Mouse (Mus musculus): ENCODE measurements at regions not wholly inside any gene's neighbourhood (a gene's known extent, or its start where the extent isn't known, plus 50 kb on each side); places are given as distances from the start of the nearest gene placed in this dataset.

GRCm38 (mm10) chr8:26888050-26888449, 89.1 kb upstream of the Zfp703 start:
- Histone ChIP-seq H3K4me3 (ENCODE audit: low read depth, low read length) (no peak overlapping the region), H3K27me3 (ENCODE audit: control insufficient read depth, insufficient read depth, low read length) (no peaks in the 10 kb centered on the region), H3K9ac (ENCODE audit: low read length) (no peak overlapping the region), H3K9me3 (ENCODE audit: control insufficient read depth, low read length) (no peaks in the 10 kb centered on the region), H3K36me3 (ENCODE audit: control insufficient read depth, insufficient read depth, low read length) (no peaks in the 10 kb centered on the region), H3K4me1 (replicated peaks; ENCODE audit: control insufficient read depth, insufficient read depth) (no peaks in the 10 kb centered on the region), H3K4me2 (replicated peaks; ENCODE audit: low read depth) (no peak overlapping the region), H3K27ac (replicated peaks) (no peak overlapping the region; the same call in 1 of the 2 replicates)
- DNase-seq (ENCODE audit: low spot score) (no peak), ATAC-seq (ENCODE audit: low FRiP score, low TSS enrichment) (peak; percentile 59)
- no peak for TF ChIP-seq CTCF (IDR thresholded peaks at IDR 0.05; ENCODE audit: low read depth)
- TF ChIP-seq EP300 (optimal IDR thresholded peaks at IDR 0.05): no peak
- 52% methylated on average over 3 of the region's 3 CpGs for WGBS

- ATAC-seq (ENCODE audit: low FRiP score, low TSS enrichment) (no peak), DNase-seq (ENCODE audit: low spot score) (peak; percentile 52)
- 58% methylated on average over 11 of the region's 11 CpGs for WGBS
- H3K9me3 ChIP-seq (ENCODE audit: control insufficient read depth, low read length): no peaks in the 10 kb centered on the region
- no peaks in the 10 kb centered on the region for H3K27me3 ChIP-seq (ENCODE audit: control insufficient read depth, insufficient read depth, low read length)
- no peak for TF ChIP-seq CTCF (IDR thresholded peaks at IDR 0.05; ENCODE audit: low read depth)
- H3K4me3 ChIP-seq (ENCODE audit: low read depth, low read length): no peak overlapping the region
- H3K4me2 ChIP-seq (replicated peaks; ENCODE audit: low read depth): no peak overlapping the region
- H3K36me3 ChIP-seq (ENCODE audit: control insufficient read depth, insufficient read depth, low read length): no peaks in the 10 kb centered on the region
- H3K27ac ChIP-seq (replicated peaks): no peak overlapping the region
- no peak overlapping the region for H3K9ac ChIP-seq (ENCODE audit: low read length)
- H3K4me1 ChIP-seq (replicated peaks; ENCODE audit: control insufficient read depth, insufficient read depth): no peaks in the 10 kb centered on the region
Observed at GRCm38 (mm10) chr8:26891881-26892280, 85.2 kb upstream of the Zfp703 start.

- no peak for DNase-seq (ENCODE audit: low spot score)
- no peak overlapping the region for H3K27ac ChIP-seq (replicated peaks)
- H3K9me3 ChIP-seq (ENCODE audit: control insufficient read depth, low read length): no peaks in the 10 kb centered on the region
- TF ChIP-seq EP300 (optimal IDR thresholded peaks at IDR 0.05) (no peak), CTCF (IDR thresholded peaks at IDR 0.05; ENCODE audit: low read depth) (no peak)
- no peak overlapping the region for H3K9ac ChIP-seq (ENCODE audit: low read length)
- H3K36me3 ChIP-seq (ENCODE audit: control insufficient read depth, insufficient read depth, low read length): no peaks in the 10 kb centered on the region
- H3K4me3 ChIP-seq (ENCODE audit: low read depth, low read length): no peak overlapping the region
- no peaks in the 10 kb centered on the region for H3K4me1 ChIP-seq (replicated peaks; ENCODE audit: control insufficient read depth, insufficient read depth)
- 80% methylated on average over 7 of the region's 7 CpGs for WGBS
- no peaks in the 10 kb centered on the region for H3K27me3 ChIP-seq (ENCODE audit: control insufficient read depth, insufficient read depth, low read length)
- no peak overlapping the region for H3K4me2 ChIP-seq (replicated peaks; ENCODE audit: low read depth)
- ATAC-seq (ENCODE audit: low FRiP score, low TSS enrichment): no peak
Observed at GRCm38 (mm10) chr8:26892380-26892779, 84.7 kb upstream of the Zfp703 start.

- Histone ChIP-seq H3K9ac (ENCODE audit: low read length) (no peak overlapping the region), H3K4me1 (replicated peaks; ENCODE audit: control insufficient read depth, insufficient read depth) (no peaks in the 10 kb centered on the region), H3K36me3 (ENCODE audit: control insufficient read depth, insufficient read depth, low read length) (no peaks in the 10 kb centered on the region), H3K4me2 (replicated peaks; ENCODE audit: low read depth) (no peak overlapping the region), H3K9me3 (ENCODE audit: control insufficient read depth, low read length) (no peaks in the 10 kb centered on the region), H3K27ac (replicated peaks) (no peak overlapping the region), H3K27me3 (ENCODE audit: control insufficient read depth, insufficient read depth, low read length) (no peaks in the 10 kb centered on the region), H3K4me3 (ENCODE audit: low read depth, low read length) (no peak overlapping the region)
- TF ChIP-seq CTCF (IDR thresholded peaks at IDR 0.05; ENCODE audit: low read depth): no peak
- TF ChIP-seq EP300 (optimal IDR thresholded peaks at IDR 0.05): no peak
- DNase-seq (ENCODE audit: low spot score) (no peak), ATAC-seq (ENCODE audit: low FRiP score, low TSS enrichment) (no peak)
- 80% methylated on average over 11 of the region's 11 CpGs for WGBS
Observed at GRCm38 (mm10) chr8:26895867-26896266, 81.3 kb upstream of the Zfp703 start.

GRCm38 (mm10) chr8:26903289-26903688, 73.8 kb upstream of the Zfp703 start:
- WGBS: 57% methylated on average over 5 of the region's 5 CpGs
- no peak for ATAC-seq (ENCODE audit: low FRiP score, low TSS enrichment)

GRCm38 (mm10) chr8:26906257-26906656, 70.9 kb upstream of the Zfp703 start:
- H3K4me2 ChIP-seq (replicated peaks; ENCODE audit: low read depth): no peak overlapping the region
- H3K27me3 ChIP-seq (ENCODE audit: control insufficient read depth, insufficient read depth, low read length): no peaks in the 10 kb centered on the region
- H3K4me1 ChIP-seq (replicated peaks; ENCODE audit: control insufficient read depth, insufficient read depth): no peaks in the 10 kb centered on the region
- DNase-seq (ENCODE audit: low spot score): no peak
- no peaks in the 10 kb centered on the region for H3K9me3 ChIP-seq (ENCODE audit: control insufficient read depth, low read length)
- no peak overlapping the region for H3K9ac ChIP-seq (ENCODE audit: low read length)
- no peak for ATAC-seq (ENCODE audit: low FRiP score, low TSS enrichment)
- TF ChIP-seq CTCF (IDR thresholded peaks at IDR 0.05; ENCODE audit: low read depth) (no peak), EP300 (optimal IDR thresholded peaks at IDR 0.05) (no peak)
- H3K4me3 ChIP-seq (ENCODE audit: low read depth, low read length): no peak overlapping the region
- 76% methylated on average over 4 of the region's 4 CpGs for WGBS
- H3K27ac ChIP-seq (replicated peaks): no peak overlapping the region
- no peaks in the 10 kb centered on the region for H3K36me3 ChIP-seq (ENCODE audit: control insufficient read depth, insufficient read depth, low read length)

More at GRCm38 (mm10) chr8:26903289-26903688, 73.8 kb upstream of the Zfp703 start:
- Histone ChIP-seq H3K27me3 (ENCODE audit: control insufficient read depth, insufficient read depth, low read length) (no peaks in the 10 kb centered on the region), H3K9me3 (ENCODE audit: control insufficient read depth, low read length) (no peaks in the 10 kb centered on the region), H3K4me3 (ENCODE audit: low read depth, low read length) (no peak overlapping the region), H3K36me3 (ENCODE audit: control insufficient read depth, insufficient read depth, low read length) (no peaks in the 10 kb centered on the region), H3K4me1 (replicated peaks; ENCODE audit: control insufficient read depth, insufficient read depth) (no peaks in the 10 kb centered on the region), H3K9ac (ENCODE audit: low read length) (no peak overlapping the region), H3K27ac (replicated peaks) (no peak overlapping the region), H3K4me2 (replicated peaks; ENCODE audit: low read depth) (no peak overlapping the region)
- no peak for DNase-seq (ENCODE audit: low spot score)
- TF ChIP-seq EP300 (optimal IDR thresholded peaks at IDR 0.05): no peak
- no peak for TF ChIP-seq CTCF (IDR thresholded peaks at IDR 0.05; ENCODE audit: low read depth)
